Mouse (Mus musculus) ES-Bruce4 (cell line): ENCODE measurements around the gene Mmgt2. TPM values are rescaled to one million over a fixed set of nuclear protein-coding genes. Genes with fewer than 3 reads are reported as not detected.
A peak's percentile ranks its signal among the peaks of the same experiment; 100 is the strongest.

Experiments
- H3K27ac ChIP-seq: 2 replicates; pipeline ENCODE4 v1.5.1; 2012; ENCODE audit warnings: low read length, inconsistent platforms; ENCODE audit not compliant: insufficient read depth
- H3K27me3 ChIP-seq: 2 replicates; pipeline ENCODE4 v1.6.1; 2012; ENCODE audit warnings: mild to moderate bottlenecking, low read length, inconsistent platforms; ENCODE audit not compliant: control insufficient read depth, poor library complexity, insufficient read depth, severe bottlenecking
- H3K36me3 ChIP-seq: 2 replicates; pipeline ENCODE4 v1.6.1; 2012; ENCODE audit warnings: inconsistent platforms, mild to moderate bottlenecking, low read length, moderate library complexity; ENCODE audit not compliant: control insufficient read depth, poor library complexity, insufficient read depth, severe bottlenecking
- H3K4me1 ChIP-seq: one replicate; pipeline ENCODE4 v1.8.1; 2011; ENCODE audit warnings: low read length; ENCODE audit not compliant: control insufficient read depth, insufficient read depth
- H3K4me3 ChIP-seq: 2 replicates; pipeline ENCODE4 v1.5.1; 2011; ENCODE audit warnings: low read depth, mild to moderate bottlenecking, low read length
- H3K9ac ChIP-seq: 2 replicates; pipeline ENCODE4 v1.6.1; 2012; ENCODE audit warnings: low read depth, mild to moderate bottlenecking, inconsistent platforms; ENCODE audit not compliant: poor library complexity, severe bottlenecking
- H3K9me3 ChIP-seq: replicated peaks from 2 replicates; pipeline ENCODE4 v1.6.1; 2012; ENCODE audit warnings: mild to moderate bottlenecking, low read length, inconsistent platforms; ENCODE audit not compliant: control insufficient read depth, poor library complexity, insufficient read depth, severe bottlenecking
- CTCF ChIP-seq: IDR thresholded peaks from one replicate; pipeline ENCODE4 v1.8.1; 2011; ENCODE audit warnings: low read depth, low read length
- EP300 ChIP-seq: IDR thresholded peaks from 2 replicates; pipeline ENCODE4 v1.6.1; 2011; ENCODE audit warnings: low read depth, low read length; ENCODE audit not compliant: insufficient read depth
- POLR2A ChIP-seq: IDR thresholded peaks from one replicate; pipeline ENCODE4 v1.8.1; 2011; ENCODE audit warnings: low read length; ENCODE audit not compliant: insufficient read depth
- polyA plus RNA-seq: library from polyadenylated mRNA; stranded (reverse); fragments of >200 nt; gene quantifications from 2 replicates; pipeline ENCODE4 v1.2.4, GENCODE M21; 2011; ENCODE audit warnings: low read depth; ENCODE audit not compliant: missing spikeins, insufficient read depth, insufficient read length

Mmgt2 gene
- polyA plus RNA-seq, 1 experiment, result 12.6 TPM

- Histone ChIP-seq H3K9me3 (no peaks in the 10 kb centered on the region), H3K36me3 (no peaks in the 10 kb centered on the region), H3K9ac (no peak overlapping the region), H3K27me3 (no peaks in the 10 kb centered on the region), H3K4me3 (no peak overlapping the region), H3K4me1 (no peaks in the 10 kb centered on the region), H3K27ac (no peak overlapping the region)
- TF ChIP-seq POLR2A (no peak), CTCF (no peak), EP300 (no peak)
These were observed 30.4 kb downstream of the Mmgt2 start for GRCm38 (mm10) chr11:62678778-62679354.

- Histone ChIP-seq H3K27ac (no peak overlapping the region), H3K36me3 (no peaks in the 10 kb centered on the region), H3K4me1 (no peaks in the 10 kb centered on the region), H3K4me3 (no peak overlapping the region), H3K9ac (no peak overlapping the region), H3K27me3 (no peaks in the 10 kb centered on the region), H3K9me3 (no peaks in the 10 kb centered on the region)
- TF ChIP-seq EP300 (no peak), CTCF (no peak), POLR2A (no peak)
These were observed 31.5 kb downstream of the Mmgt2 start for GRCm38 (mm10) chr11:62679954-62680353.

- TF ChIP-seq CTCF (no peak), EP300 (no peak), POLR2A (no peak)
- Histone ChIP-seq H3K9me3 (no peaks in the 10 kb centered on the region), H3K27ac (no peak overlapping the region), H3K9ac (no peak overlapping the region), H3K27me3 (no peaks in the 10 kb centered on the region), H3K4me3 (no peak overlapping the region), H3K36me3 (no peaks in the 10 kb centered on the region), H3K4me1 (no peaks in the 10 kb centered on the region)
These were observed 43.1 kb downstream of the Mmgt2 start for GRCm38 (mm10) chr11:62691592-62691991.

DNA sequence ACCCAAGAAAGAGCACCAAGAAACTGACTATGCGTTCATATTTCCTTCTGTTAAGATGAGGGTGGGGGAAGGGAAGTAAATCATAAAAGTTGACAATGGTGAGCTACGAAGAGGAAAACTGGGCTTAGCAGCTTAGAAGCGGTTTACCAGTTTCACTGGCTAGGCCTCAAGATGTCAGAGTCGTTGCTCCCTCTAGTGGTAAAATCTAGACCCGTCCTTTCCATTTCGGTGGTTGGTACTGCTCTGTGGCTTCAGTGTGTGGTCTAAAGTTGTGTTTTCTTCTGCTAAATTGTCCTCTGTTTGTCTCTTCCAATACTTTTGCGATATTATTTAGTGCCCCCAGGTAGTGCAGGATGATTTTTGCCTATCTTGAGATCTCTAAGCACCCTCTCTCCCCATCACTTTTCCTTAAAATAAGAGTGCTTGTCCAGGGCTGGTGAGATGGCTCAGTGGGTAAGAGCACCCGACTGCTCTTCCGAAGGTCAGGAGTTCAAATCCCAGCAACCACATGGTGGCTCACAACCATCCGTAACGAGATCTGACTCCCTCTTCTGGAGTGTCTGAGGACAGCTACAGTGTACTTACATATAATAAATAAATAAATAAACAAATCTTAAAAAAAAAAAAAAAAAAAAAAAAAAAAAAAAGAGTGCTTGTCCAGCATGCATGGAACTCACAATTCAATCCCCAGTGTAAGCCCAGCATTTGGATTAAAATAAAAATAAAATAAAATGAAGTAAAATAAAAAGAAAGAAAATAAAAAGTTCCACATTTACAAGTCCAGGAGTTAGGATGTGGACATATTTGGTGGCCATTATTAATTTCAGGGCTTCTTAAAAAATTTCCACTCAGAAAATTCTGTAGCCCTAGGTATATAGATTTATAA, 45.1 kb downstream of the Mmgt2 start:
- Histone ChIP-seq H3K9ac (no peak overlapping the region), H3K9me3 (no peaks in the 10 kb centered on the region), H3K36me3 (no peaks in the 10 kb centered on the region), H3K4me3 (no peak overlapping the region), H3K27me3 (no peaks in the 10 kb centered on the region), H3K4me1 (no peaks in the 10 kb centered on the region), H3K27ac (no peak overlapping the region)
- TF ChIP-seq CTCF, result peak; percentile 21
- TF ChIP-seq EP300, result no peak
- TF ChIP-seq POLR2A, result no peak

GRCm38 (mm10) chr11:62695126-62695525, 46.7 kb downstream of the Mmgt2 start:
- Histone ChIP-seq H3K27me3 (no peaks in the 10 kb centered on the region), H3K27ac (no peak overlapping the region), H3K4me1 (no peaks in the 10 kb centered on the region), H3K36me3 (no peaks in the 10 kb centered on the region), H3K9ac (no peak overlapping the region), H3K4me3 (no peak overlapping the region), H3K9me3 (no peaks in the 10 kb centered on the region)
- peak; percentile 45 for TF ChIP-seq CTCF
- no peak for TF ChIP-seq EP300
- no peak for TF ChIP-seq POLR2A

- H3K36me3 ChIP-seq, result no peaks in the 10 kb centered on the region
- no peaks in the 10 kb centered on the region for H3K9me3 ChIP-seq
- H3K9ac ChIP-seq, result no peak overlapping the region
- no peaks in the 10 kb centered on the region for H3K27me3 ChIP-seq
- no peak overlapping the region for H3K27ac ChIP-seq
- TF ChIP-seq POLR2A, result no peak
- no peak for TF ChIP-seq CTCF
- no peak for TF ChIP-seq EP300
- H3K4me1 ChIP-seq, result no peaks in the 10 kb centered on the region
- no peak overlapping the region for H3K4me3 ChIP-seq
These were observed 51.3 kb downstream of the Mmgt2 start for GRCm38 (mm10) chr11:62699749-62700148.
